Comparison of ENCODE assay signal across 27 mouse cellular contexts in genomic region chr10:117447206-117447605, GRCm38 (mm10).
"Had no signal": no experiment of that assay in that cellular context is flagged by ENCODE, and none has a peak within 500 bp of the region (broad histone marks: within the 10 kb centered on the region; RNA-seq: fewer than 3 reads in every experiment).

No protein-coding gene starts in this region.

- H3K4me3 ChIP-seq: gastrocnemius, adult 2 months; heart, adult 2 months; heart, embryonic 10.5 days; heart, embryonic 12.5 days; hindbrain, embryonic 10.5 days; hindbrain, embryonic 12.5 days; intestine, embryonic 15.5 days; left cerebral cortex, adult 2 months; limb, embryonic 10.5 days; limb, embryonic 12.5 days; liver, embryonic 13.5 days; liver, embryonic 15.5 days had no signal

- H3K27ac ChIP-seq: gastrocnemius, adult 2 months; heart, adult 2 months; heart, embryonic 10.5 days; hindbrain, embryonic 10.5 days; hindbrain, embryonic 12.5 days; hindbrain, embryonic 14.5 days; intestine, embryonic 15.5 days; left cerebral cortex, adult 2 months; limb, embryonic 10.5 days; limb, embryonic 12.5 days; liver, embryonic 13.5 days; liver, embryonic 15.5 days had no signal

- ATAC-seq: hindbrain, embryonic 16.5 days; inflammation-experienced regulatory T-cells, adult 6 months; intestine, embryonic 15.5 days; intestine, postnatal 0 days had no signal

- DNase-seq: gastrocnemius, adult 2 months; gastrocnemius, postnatal 10 days; gastrocnemius, postnatal 25 days; heart, adult 2 months; heart, postnatal 10 days; heart, postnatal 4 days; kidney, adult 18-20 months; kidney, adult 8-10 months; kidney, postnatal 10 days; kidney, postnatal 25 days; kidney, postnatal 4 days; layer of hippocampus, adult 9-11 months; liver; liver, embryonic 13.5 days had no signal

- H3K4me1 ChIP-seq: hindbrain, embryonic 10.5 days; hindbrain, embryonic 12.5 days; intestine, embryonic 15.5 days; limb, embryonic 12.5 days had no signal

- H3K27me3 ChIP-seq: heart, embryonic 12.5 days; hindbrain, embryonic 12.5 days; intestine, embryonic 15.5 days; limb, embryonic 12.5 days; liver, embryonic 13.5 days; liver, embryonic 15.5 days had no signal
